Mouse (Mus musculus) G1E (cell line): ENCODE data around the gene Fdxacb1.

Experiments used
- CTCF ChIP-seq: IDR thresholded peaks from 2 replicates; pipeline ENCODE4 v1.5.1; 2012; ENCODE audit warnings: low read depth, low read length, inconsistent platforms, mixed read lengths
- TAL1 ChIP-seq: conservative IDR thresholded peaks from 2 replicates; pipeline ENCODE4 v1.6.1; 2012; ENCODE audit warnings: low read depth, low read length, inconsistent platforms, mixed read lengths

DNA sequence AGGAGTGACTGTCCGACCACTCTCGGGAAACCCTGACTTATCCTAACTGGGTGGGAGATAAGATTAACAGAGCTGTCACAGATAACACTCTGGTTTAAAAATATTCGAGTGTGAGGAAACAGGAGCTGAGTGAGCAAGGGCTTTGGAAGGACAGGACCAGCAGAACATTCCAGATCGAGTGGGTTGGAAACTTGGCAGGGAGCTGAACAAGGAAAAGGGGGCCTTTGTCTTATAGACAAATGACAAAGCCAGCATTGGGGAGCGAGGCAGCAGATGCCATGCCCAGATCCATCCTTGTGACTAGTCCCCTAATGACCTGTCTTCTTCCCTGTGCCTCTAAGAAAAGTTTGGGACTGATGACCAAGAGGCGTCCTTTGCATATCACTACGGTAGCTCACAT, 14.1 kb upstream of the Fdxacb1 start:
- TF ChIP-seq CTCF, result no peak
- no peak for TF ChIP-seq TAL1
